Mouse (Mus musculus) neural tube, embryonic 13.5 days (tissue): Measurements from ENCODE around the gene Gm3776. TPM values are rescaled to one million over a fixed set of nuclear protein-coding genes. Genes with fewer than 3 reads are reported as not detected.
"Not testable (repeated sequence)": the region's sequence is repeated elsewhere in the genome, so short reads cannot be mapped to it uniquely, and the experiment has no call there.

Experiments used
- ATAC-seq: fragments of 200-750 bp; cut with Nextera tagmentation; 2 replicates; pipeline ENCODE4 v1.8.0; 2017; ENCODE audit warnings: low read depth, mild to moderate bottlenecking, moderate TSS enrichment, moderate library complexity
- H3K27ac ChIP-seq: fragments of 300-500 bp; sonication (generic); replicated peaks from 2 replicates; pipeline ENCODE4 v1.5.1; 2015; ENCODE audit warnings: moderate library complexity, mild to moderate bottlenecking, inconsistent platforms
- H3K27me3 ChIP-seq: fragments of 300-500 bp; sonication (generic); 2 replicates; pipeline ENCODE4 v1.6.1; 2015; ENCODE audit warnings: mild to moderate bottlenecking, inconsistent platforms
- H3K36me3 ChIP-seq: fragments of 300-500 bp; sonication (generic); 2 replicates; pipeline ENCODE4 v1.6.1; 2015; ENCODE audit warnings: mild to moderate bottlenecking, inconsistent platforms
- H3K4me1 ChIP-seq: fragments of 300-500 bp; sonication (generic); replicated peaks from 2 replicates; pipeline ENCODE4 v1.6.1; 2015; ENCODE audit warnings: inconsistent platforms
- H3K4me2 ChIP-seq: fragments of 300-500 bp; sonication (generic); 2 replicates; pipeline ENCODE4 v1.6.1; 2015; ENCODE audit warnings: inconsistent platforms, mild to moderate bottlenecking, moderate library complexity
- H3K4me3 ChIP-seq: fragments of 300-500 bp; sonication (generic); 2 replicates; pipeline ENCODE4 v1.5.1; 2015; ENCODE audit warnings: mild to moderate bottlenecking, inconsistent platforms
- H3K9ac ChIP-seq: fragments of 300-500 bp; sonication (generic); 2 replicates; pipeline ENCODE4 v1.6.1; 2015; ENCODE audit warnings: moderate library complexity, mild to moderate bottlenecking, inconsistent platforms
- H3K9me3 ChIP-seq: fragments of 300-500 bp; sonication (generic); 2 replicates; pipeline ENCODE4 v1.6.1; 2016; ENCODE audit warnings: inconsistent platforms
- WGBS: fragments of 180-500 bp; shearing (Covaris S2); methylation state at CpG from one replicate; pipeline ENCODE4 v1.1.7; 2015; 5-methylcytosine and 5-hydroxymethylcytosine counted together
- polyA plus RNA-seq: library from polyadenylated mRNA; unstranded; fragments of >200 nt; fragmentation: Nextera tagmentation; extraction: Ambion mirVana; gene quantifications from 2 replicates; pipeline ENCODE4 v1.2.1, GENCODE M21; 2015

Gm3776 gene
- polyA plus RNA-seq, result not detected in 2 replicates

DNA sequence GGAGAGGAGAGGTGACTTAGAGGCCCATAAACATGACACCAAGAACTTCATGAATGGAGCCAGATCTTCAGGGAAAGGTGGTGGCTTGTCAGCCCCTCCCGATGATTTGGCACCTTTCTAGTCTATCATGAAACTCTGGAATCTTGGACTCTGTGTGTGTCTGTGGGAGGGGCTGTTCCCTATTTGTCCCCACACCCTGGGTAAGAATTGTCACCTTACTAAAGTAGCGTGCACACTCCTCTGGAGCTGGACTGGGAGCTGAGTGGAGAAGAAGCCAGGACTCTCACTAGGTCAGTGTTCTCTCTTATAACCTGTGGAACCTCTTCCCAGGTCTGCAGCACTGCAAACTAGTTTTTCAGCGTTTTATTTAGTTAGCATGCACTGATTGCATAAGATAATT is at the start of gene Gm3776:
Gene Gm3776, plus strand, starts transcription at position 216 of the 400 bp plus-strand sequence.
- H3K4me2 ChIP-seq, H3K4me1 ChIP-seq, H3K9ac ChIP-seq, H3K9me3 ChIP-seq, H3K27ac ChIP-seq, H3K36me3 ChIP-seq, H3K27me3 ChIP-seq, H3K4me3 ChIP-seq, ATAC-seq: not testable (repeated sequence)
- 75% methylated on average over 2 of the region's 3 CpGs for WGBS

DNA sequence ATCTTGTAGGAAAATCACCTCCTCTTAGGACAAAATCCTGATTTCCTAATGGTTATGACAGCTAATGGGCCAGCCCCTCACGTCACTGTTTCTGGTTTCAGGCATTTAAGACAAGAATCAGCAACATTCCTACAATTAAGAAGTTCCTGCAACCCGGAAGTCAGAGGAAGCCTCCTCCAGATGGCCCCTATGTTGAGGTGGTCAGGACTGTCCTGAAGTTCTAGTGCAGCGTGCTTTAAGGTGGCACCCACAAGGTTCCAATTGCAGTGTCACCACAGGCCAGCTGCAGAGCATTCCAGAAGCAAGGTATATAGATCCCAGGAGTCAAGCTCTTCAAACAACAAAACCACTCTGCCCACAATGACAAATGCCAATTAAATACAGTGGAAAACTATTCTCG is 48.0 kb upstream of the Gm3776 start:
- H3K4me3 ChIP-seq, result no peak overlapping the region
- H3K4me2 ChIP-seq, result no peak overlapping the region
- H3K27me3 ChIP-seq, result no peaks in the 10 kb centered on the region
- 82% methylated on average over 4 of the region's 4 CpGs for WGBS
- H3K27ac ChIP-seq, result no peak overlapping the region
- no peak for ATAC-seq
- no peaks in the 10 kb centered on the region for H3K36me3 ChIP-seq
- no peaks in the 10 kb centered on the region for H3K4me1 ChIP-seq
- H3K9me3 ChIP-seq, result no peaks in the 10 kb centered on the region
- no peak overlapping the region for H3K9ac ChIP-seq

DNA sequence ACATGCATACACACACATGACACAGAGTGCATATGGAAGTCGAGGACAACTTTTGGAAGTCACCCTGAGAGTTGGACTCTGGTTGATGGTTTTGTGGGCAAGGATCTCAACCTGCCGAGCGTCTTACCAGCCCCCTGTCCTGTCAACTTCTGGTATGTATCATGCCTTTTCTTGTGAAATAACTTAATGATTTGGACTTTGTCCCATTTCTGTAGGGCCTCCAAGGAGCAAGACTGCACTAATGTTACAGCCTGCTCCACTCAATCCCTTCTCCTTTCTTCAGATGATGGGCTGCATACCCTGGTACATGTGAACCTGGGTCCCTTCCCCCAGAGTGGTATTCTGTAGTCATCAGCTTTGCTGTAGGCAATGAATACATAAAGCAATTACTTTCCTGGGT is 46.9 kb upstream of the Gm3776 start:
- Histone ChIP-seq H3K4me3 (no peak overlapping the region), H3K9ac (no peak overlapping the region), H3K9me3 (no peaks in the 10 kb centered on the region), H3K4me2 (no peak overlapping the region), H3K27ac (no peak overlapping the region), H3K27me3 (no peaks in the 10 kb centered on the region), H3K36me3 (no peaks in the 10 kb centered on the region), H3K4me1 (no peaks in the 10 kb centered on the region)
- no peak for ATAC-seq
- 92% methylated on average over 3 of the region's 3 CpGs for WGBS

DNA sequence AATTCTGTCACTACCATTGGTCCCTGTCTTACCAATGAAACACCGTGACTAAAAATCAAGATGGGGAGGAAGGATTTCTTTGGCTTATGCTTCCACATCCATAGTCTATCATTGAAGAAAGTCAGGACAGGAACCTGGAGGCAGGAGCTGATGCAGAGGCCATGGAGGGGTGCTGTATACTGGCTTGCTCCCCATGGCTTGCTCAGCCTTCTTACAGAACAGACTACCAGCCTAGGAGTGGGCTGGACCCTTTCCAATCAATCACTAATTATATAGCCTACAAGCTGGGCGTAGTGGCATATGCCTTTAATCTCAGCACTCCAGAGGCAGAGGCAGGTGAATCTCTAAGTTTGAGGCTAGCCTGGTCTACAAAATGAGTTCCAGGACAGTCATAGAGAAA is 46.1 kb upstream of the Gm3776 start:
- no peak for ATAC-seq

DNA sequence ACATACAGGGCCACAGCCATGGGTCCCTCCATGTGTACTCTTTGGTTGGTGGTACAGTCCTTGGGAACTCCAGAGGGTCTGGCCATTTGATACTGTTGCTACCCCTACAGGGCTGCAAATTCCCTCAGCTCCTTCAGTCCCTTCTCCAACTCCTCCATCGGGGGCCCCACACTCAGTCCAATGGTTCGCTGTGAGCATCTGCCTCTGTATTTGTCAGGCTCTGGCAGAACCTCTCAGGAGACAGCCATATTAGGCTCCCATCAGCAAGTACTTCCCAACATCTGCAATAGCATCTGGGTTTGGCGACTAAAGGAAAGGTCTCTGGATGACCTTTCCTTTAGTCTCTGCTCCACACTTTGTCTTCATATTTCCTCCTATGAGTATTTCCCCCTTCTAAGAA is 45.4 kb upstream of the Gm3776 start:
- no peak for ATAC-seq
- no peaks in the 10 kb centered on the region for H3K4me1 ChIP-seq
- H3K27me3 ChIP-seq, result no peaks in the 10 kb centered on the region
- H3K4me2 ChIP-seq, result no peak overlapping the region
- H3K27ac ChIP-seq, result no peak overlapping the region
- no peaks in the 10 kb centered on the region for H3K9me3 ChIP-seq
- H3K36me3 ChIP-seq, result no peaks in the 10 kb centered on the region
- H3K9ac ChIP-seq, result no peak overlapping the region
- WGBS, result 92% methylated on average over 3 of the region's 3 CpGs
- H3K4me3 ChIP-seq, result no peak overlapping the region

More for the DNA sequence above, 46.1 kb upstream of the Gm3776 start:
- no peak overlapping the region for H3K4me2 ChIP-seq
- no peaks in the 10 kb centered on the region for H3K27me3 ChIP-seq
- WGBS, result 96% methylated on average over 2 of the region's 2 CpGs
- no peaks in the 10 kb centered on the region for H3K36me3 ChIP-seq
- H3K4me3 ChIP-seq, result no peak overlapping the region
- no peaks in the 10 kb centered on the region for H3K4me1 ChIP-seq
- no peak overlapping the region for H3K27ac ChIP-seq
- no peak overlapping the region for H3K9ac ChIP-seq
- no peaks in the 10 kb centered on the region for H3K9me3 ChIP-seq

DNA sequence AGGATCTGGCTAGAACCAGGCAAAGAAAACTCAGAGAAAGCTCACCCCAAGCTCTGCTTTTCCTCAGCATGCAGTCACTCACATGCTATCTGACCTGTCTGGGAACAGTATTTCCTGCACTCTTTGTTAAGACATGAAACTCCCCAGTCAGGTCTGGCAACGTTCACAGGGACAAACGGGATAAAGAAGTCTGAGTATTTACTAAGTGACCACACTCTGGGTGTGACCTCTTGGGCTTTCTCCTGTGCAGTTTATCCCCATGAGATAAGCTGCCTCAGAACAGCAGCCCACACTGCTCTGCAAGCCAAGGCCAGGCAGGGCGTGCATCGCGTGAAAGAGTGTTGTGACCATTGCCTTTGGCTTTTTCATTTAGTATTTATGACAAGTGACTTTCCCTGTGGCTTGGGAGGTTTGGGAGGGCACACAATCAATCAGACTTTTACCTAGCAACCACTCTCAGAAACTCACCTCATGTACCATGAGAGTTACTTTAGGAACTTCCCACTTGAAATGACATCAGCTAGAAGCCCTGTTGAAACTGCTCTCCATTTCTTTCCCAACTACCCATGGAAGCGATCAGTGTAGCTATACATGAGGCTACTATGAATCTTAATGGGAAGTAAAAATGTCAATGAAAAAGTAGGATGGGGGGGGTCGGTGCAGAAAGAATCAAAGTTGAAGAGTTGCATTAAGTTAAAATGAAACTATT is 44.4 kb upstream of the Gm3776 start:
- Histone ChIP-seq H3K27ac (no peak overlapping the region), H3K4me2 (no peak overlapping the region), H3K9ac (no peak overlapping the region), H3K27me3 (no peaks in the 10 kb centered on the region), H3K9me3 (no peaks in the 10 kb centered on the region), H3K36me3 (no peaks in the 10 kb centered on the region), H3K4me3 (no peak overlapping the region), H3K4me1 (no peaks in the 10 kb centered on the region)
- 88% methylated on average over 7 of the region's 7 CpGs for WGBS
- ATAC-seq, result no peak

DNA sequence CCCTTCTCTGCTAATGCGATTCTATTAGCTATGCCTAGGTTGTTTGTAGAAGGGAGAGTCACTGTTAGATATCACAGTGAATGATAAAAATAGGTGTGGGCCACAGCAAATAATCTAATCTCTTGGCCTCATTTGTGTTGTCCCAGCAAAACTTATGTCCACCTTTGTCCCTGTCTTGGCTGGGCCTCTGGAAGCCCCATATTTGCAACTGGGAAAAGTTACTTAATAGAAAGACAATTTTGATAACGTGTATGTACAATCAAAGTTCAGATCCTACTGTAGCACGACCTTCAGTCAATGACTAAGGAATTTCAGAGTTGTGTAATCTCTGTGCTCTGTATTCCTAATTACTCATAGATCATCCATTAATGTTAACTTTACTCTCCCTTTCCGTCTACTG is 39.9 kb upstream of the Gm3776 start:
- WGBS, result 76% methylated on average over 4 of the region's 4 CpGs

DNA sequence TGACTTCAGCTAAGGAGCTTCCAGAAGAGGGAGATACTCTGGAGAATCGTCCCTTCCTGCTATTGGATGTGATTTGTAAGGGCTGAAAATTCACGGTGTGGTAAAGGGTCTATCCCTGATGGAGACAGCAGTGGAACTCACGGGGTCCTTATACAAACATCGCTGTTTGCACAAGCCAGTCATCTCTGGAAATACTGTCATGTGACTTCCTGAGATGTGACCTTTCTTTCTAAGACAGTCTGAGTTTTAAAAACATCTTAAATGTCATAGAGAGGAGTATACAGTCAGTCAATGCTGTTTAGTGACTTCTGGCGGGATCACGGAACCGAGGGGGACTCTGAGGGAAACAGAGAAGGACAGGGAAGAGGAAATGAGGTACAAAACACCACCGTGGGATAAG is 34.3 kb upstream of the Gm3776 start:
- ATAC-seq, result no peak
- no peaks in the 10 kb centered on the region for H3K9me3 ChIP-seq
- no peak overlapping the region for H3K4me3 ChIP-seq
- no peak overlapping the region for H3K9ac ChIP-seq
- WGBS, result 76% methylated on average over 8 of the region's 8 CpGs
- no peaks in the 10 kb centered on the region for H3K4me1 ChIP-seq
- no peak overlapping the region for H3K4me2 ChIP-seq
- no peak overlapping the region for H3K27ac ChIP-seq
- H3K36me3 ChIP-seq, result no peaks in the 10 kb centered on the region
- H3K27me3 ChIP-seq, result no peaks in the 10 kb centered on the region

More for the DNA sequence above, 39.9 kb upstream of the Gm3776 start:
- H3K27ac ChIP-seq, result no peak overlapping the region
- no peaks in the 10 kb centered on the region for H3K36me3 ChIP-seq
- no peak overlapping the region for H3K9ac ChIP-seq
- ATAC-seq, result no peak
- no peaks in the 10 kb centered on the region for H3K9me3 ChIP-seq
- no peaks in the 10 kb centered on the region for H3K27me3 ChIP-seq
- H3K4me1 ChIP-seq, result no peaks in the 10 kb centered on the region
- no peak overlapping the region for H3K4me3 ChIP-seq
- no peak overlapping the region for H3K4me2 ChIP-seq

DNA sequence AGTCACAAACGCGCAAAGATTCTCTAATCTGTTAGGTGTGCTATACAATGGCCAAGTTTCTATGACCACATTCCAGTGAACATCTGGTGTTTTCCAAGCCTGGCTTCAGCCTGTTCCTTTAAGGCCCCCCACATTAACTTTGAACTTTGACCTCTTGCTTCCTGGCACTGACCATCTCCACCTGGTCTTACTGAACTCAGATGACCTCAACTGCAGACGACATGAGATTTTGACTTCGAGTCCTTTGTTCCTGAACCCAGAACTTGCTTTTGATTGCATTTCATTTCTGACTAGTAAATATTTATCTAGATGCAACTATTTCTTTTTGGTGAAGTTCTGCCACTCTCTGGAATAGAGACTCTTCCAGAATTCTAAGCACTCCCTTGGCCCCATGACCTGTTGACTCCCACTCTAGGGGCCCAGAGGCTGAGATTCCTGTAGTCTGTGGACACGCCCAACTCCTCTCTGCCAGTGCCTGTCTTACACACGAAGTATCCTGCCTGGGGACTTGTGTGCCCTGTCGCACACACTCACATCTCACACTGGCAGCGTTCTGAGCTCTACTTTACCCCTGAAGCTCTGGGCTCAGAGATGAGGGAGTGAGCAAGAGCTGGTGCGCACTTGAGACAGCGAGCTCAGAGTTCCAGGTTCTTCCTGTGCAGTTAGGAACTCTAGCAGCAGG is 33.6 kb upstream of the Gm3776 start:
- ATAC-seq, result no peak
- no peaks in the 10 kb centered on the region for H3K27me3 ChIP-seq
- no peak overlapping the region for H3K4me2 ChIP-seq
- no peak overlapping the region for H3K27ac ChIP-seq
- 83% methylated on average over 10 of the region's 10 CpGs for WGBS
- H3K9ac ChIP-seq, result no peak overlapping the region
- no peak overlapping the region for H3K4me3 ChIP-seq
- no peaks in the 10 kb centered on the region for H3K36me3 ChIP-seq
- H3K4me1 ChIP-seq, result no peaks in the 10 kb centered on the region
- H3K9me3 ChIP-seq, result no peaks in the 10 kb centered on the region

DNA sequence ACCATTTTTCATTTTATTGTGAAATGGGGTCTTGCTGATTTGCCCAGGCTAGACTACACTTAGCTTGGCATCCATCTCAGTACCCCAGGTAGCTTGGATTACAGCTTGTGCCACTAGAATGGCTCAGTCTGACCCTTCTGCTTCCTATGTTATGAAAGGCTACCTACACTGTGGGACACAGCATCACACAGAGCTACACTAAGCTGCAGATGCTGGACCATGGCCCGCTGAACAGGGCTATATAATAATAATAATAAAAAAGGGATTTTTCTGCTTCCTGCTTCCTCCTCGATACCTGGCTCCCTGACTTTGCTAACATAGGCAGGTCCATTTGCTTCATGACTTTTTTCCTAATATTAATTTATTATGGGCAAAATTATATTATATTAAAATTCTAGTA is 32.5 kb upstream of the Gm3776 start:
- no peak overlapping the region for H3K4me3 ChIP-seq
- H3K9me3 ChIP-seq, result no peaks in the 10 kb centered on the region
- H3K4me2 ChIP-seq, result no peak overlapping the region
- no peak overlapping the region for H3K9ac ChIP-seq
- no peaks in the 10 kb centered on the region for H3K27me3 ChIP-seq
- H3K27ac ChIP-seq, result no peak overlapping the region
- no peaks in the 10 kb centered on the region for H3K4me1 ChIP-seq
- no peaks in the 10 kb centered on the region for H3K36me3 ChIP-seq
- no peak for ATAC-seq
- 85% methylated on average over 2 of the region's 2 CpGs for WGBS

DNA sequence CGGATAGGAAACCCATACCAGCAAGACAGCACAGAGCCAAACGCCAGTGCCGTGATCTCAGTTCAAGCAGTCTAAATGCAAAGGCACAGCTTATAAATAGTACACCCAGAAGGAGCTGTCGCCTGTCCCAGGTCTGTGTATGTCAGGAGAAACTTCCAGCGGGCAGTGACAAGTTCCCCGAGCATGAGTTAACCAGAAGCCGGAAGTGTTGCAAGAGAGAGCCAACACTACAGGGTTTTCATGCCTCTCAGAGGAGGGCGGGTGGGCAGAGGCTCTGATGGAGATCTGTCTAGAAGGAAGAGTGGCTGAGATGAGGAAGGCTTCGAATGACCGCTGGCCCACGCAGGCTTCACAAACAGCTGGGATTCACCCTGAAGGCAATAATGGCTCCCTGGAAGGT is 31.6 kb upstream of the Gm3776 start:
- H3K4me2 ChIP-seq, result no peak overlapping the region
- no peak overlapping the region for H3K27ac ChIP-seq
- 81% methylated on average over 11 of the region's 11 CpGs for WGBS
- H3K4me1 ChIP-seq, result no peaks in the 10 kb centered on the region
- H3K27me3 ChIP-seq, result no peaks in the 10 kb centered on the region
- no peaks in the 10 kb centered on the region for H3K9me3 ChIP-seq
- no peak overlapping the region for H3K4me3 ChIP-seq
- ATAC-seq, result no peak
- H3K36me3 ChIP-seq, result no peaks in the 10 kb centered on the region
- H3K9ac ChIP-seq, result no peak overlapping the region

DNA sequence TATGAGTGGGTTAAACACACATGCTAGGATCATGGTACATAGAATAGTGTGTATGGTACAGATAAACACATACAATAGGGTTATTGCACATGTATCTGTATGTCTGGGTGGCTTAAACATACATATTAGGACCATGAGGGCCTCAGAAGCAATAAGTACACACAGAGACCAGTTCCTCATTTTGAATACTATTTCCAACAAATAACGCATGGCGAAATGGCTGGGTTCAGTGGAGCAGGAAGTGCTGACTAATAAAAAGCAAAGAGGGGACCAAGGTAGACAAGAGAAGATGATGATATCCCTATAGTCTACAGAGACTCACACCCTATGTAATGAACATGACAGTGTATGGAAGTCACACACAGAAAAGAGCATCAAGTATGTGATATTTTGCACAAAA is 28.8 kb upstream of the Gm3776 start:
- Histone ChIP-seq H3K4me2 (no peak overlapping the region), H3K4me1 (no peaks in the 10 kb centered on the region)
- 91% methylated on average over 2 of the region's 2 CpGs for WGBS

DNA sequence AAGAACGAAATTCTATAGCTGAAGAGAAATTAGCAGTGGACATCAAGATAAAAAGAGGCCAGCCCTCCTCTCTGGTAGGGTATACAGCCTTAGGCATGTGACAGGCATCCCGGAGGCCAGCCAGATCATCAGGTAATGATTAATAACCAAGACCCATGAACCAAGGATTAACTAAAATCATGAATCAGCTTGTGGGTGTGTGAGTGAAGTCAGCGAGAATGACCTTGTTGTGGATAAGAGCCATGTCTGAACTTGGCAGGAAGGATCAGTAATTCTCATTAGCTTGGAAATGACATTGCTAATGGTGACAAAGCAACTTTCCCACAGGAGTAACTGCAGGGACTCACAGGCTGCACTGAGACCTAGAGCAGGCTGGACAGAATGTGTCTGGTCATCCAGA is 27.3 kb upstream of the Gm3776 start:
- H3K9me3 ChIP-seq, H3K4me3 ChIP-seq, H3K9ac ChIP-seq, H3K27ac ChIP-seq, H3K4me2 ChIP-seq, H3K4me1 ChIP-seq, H3K27me3 ChIP-seq, H3K36me3 ChIP-seq, ATAC-seq: not testable (repeated sequence)
- 83% methylated on average over 3 of the region's 3 CpGs for WGBS

More for the DNA sequence above, 28.8 kb upstream of the Gm3776 start:
- no peak overlapping the region for H3K4me3 ChIP-seq
- H3K9me3 ChIP-seq, result no peaks in the 10 kb centered on the region
- H3K36me3 ChIP-seq, result no peaks in the 10 kb centered on the region
- no peak for ATAC-seq
- H3K9ac ChIP-seq, result no peak overlapping the region
- no peaks in the 10 kb centered on the region for H3K27me3 ChIP-seq
- H3K27ac ChIP-seq, result no peak overlapping the region
